Mouse (Mus musculus) telencephalon, adult 2 months (tissue): ENCODE data around the gene Mrtfa.

Experiments
- DNase-seq: peaks from one replicate; pipeline ENCODE4 v3.0.0-alpha.2; 2011; ENCODE audit warnings: low read depth, low spot score

Gene Mrtfa

DNA sequence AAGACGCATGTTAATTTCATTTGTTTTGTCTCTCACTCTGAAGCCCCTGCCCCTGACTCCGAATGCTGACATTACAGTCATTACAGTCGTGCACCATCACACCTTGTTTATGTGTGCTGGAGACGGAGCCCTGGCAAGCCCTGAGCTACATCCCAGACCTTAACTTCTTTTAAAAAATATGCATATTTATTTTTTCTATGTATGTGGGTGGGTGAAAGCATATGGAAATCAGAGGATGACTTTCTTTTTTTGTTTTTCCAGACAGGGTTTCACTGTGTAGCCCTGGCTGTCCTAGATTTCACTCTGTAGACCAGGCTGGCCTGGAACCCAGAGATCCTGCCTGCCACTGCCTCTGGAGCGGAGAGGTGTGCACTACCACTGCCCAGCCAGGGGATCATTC lies 195.6 kb downstream of the Mrtfa start:
- no peak for DNase-seq

DNA sequence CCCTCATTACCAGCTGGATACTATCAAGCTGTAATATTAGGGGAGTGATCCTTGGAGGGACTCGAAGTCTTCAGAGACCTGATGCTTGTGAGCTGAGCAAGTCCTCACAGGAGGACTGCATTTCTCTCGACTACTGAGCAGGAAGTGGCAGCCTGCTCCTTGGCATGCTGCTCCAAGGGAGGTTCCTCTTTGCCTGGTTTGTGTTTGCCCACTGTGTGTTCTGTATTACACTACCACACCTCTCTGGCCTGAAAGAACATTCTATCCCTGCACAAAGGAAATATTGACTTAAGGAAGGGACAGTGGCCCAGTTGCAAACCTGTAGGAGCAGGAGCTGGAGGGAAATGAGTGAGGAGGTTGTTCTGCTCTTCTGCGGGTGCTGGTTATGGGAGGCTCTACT lies 200.8 kb downstream of the Mrtfa start:
- DNase-seq = no peak

- DNase-seq = no peak
These were observed 202.2 kb downstream of the Mrtfa start for GRCm38 (mm10) chr15:80988331-80988730.

DNA sequence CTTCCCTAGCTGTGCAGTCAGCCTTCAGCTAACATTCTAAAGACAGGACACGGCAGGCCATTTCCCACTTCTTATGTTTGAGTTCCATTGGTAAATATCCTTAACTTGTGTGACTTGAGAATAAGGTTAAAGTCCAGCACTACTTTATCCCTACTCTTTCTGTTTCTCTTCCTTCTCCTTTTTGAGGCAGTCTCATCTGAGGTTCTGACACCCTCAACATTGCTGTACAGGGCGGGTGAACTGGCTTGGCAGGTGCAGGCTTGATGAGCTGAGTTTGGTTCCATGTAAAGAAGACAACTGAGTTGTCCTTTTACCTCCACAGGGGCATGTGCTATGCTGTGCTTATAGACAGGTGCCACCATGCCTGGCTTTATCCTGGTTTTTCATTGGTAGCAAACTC lies 207.3 kb downstream of the Mrtfa start:
- DNase-seq = no peak

DNA sequence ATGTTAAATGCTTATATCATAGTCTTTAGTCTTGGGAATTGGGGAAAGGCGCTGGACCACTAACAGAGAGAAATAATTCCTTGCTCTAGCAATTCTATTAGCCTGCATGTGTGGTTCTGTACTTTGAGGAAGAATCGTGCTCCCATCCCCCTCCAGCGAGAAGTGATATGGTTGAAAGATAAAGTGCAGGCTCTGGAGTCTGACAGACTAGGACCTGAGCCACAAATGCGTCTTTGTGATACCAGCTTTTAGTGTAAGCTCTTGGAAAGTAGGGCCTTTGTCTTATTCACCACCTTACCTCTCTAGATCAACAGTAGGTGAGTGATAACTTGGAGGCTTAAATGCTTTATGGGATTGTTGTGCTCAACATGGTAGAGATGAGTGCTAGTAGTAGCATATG lies 209.4 kb downstream of the Mrtfa start:
- DNase-seq = no peak

GRCm38 (mm10) chr15:80979611-80980010 lies 210.9 kb downstream of the Mrtfa start:
- no peak for DNase-seq

DNA sequence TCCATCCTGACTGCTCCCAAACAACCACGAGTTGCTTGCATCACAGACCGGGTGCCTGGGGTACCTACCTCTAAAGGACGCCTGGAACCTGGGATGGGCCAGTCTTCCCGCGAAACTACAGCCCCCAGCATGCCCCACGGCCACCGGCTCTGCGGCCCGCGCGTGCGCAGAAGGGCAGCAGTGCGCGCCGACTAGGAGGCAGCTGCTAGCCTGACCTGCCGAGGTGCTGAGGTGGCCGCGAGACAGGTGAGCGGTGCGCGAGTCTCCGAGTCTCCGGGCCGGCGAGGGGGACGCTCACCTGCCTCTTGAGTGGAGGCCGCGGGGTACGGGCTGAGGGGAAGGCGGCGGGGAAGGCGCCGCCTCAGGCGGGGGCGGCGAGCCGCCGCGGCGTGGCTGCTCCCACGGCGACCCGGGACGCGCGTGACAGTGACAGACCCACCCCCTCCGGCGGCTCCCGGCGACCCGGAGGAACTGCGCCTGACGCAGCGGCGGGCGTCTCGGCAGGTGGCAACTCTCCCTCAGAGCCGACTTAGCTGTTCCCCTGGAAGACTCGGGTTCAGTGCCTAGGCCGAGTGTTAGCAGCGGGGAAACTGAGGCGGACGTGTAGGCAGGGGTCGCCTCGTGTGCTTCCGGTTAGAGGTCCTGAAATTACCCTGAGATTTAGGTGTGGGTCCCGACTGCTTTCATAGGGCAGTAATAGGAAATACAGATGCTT lies 212.8 kb downstream of the Mrtfa start, which contains the start of gene Sgsm3:
TSS of gene Sgsm3 (plus strand) at position 146 of the 715 bp plus-strand sequence.
- DNase-seq = peak; percentile 71

DNA sequence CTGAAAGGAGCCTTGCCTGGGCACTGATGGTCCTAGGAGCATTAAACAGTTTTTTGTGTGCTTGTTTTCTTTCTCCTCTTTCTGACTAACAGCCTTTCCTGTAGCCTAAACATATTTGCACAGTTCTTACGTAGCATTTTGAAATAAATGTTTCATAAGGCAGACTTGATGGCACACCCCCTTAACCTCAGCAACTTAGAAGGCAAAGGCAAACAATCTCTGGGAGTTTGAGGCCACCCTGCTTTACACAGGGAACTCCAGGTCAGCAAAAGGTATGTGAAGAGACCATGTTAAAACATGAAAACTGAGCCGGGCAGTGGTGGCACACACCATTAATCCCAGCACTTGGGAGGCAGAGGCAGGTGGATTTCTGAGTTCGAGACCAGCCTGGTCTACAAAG lies 214.9 kb downstream of the Mrtfa start:
- no peak for DNase-seq

DNA sequence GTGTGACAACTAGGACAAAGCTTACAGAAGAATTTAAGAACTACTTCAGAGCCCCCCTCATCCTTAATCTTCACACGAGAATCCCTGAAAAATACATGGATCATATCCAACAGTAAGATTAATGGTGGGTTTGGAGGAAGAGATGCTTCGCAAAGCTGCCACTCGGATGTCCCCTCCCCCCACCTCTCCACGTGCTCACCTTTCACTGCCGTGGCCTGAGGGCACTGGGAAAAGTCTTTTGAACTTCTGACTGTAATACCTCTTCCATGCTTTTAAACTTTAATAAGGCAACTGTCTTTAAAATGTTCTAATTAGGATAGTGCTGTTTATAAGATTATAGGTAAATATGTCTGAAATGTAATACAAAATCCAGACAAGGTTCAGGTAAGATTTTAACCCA lies 216.2 kb downstream of the Mrtfa start:
- no peak for DNase-seq

GRCm38 (mm10) chr15:80969371-80969770 lies 221.2 kb downstream of the Mrtfa start:
- no peak for DNase-seq
